Mouse (Mus musculus): ENCODE data around the gene Kmt2e. TPM values are rescaled to one million over a fixed set of nuclear protein-coding genes. Genes with fewer than 3 reads are reported as not detected.

The Kmt2e gene
- polyA plus RNA-seq, 1 experiment from 2014 or later: 198 TPM

GRCm38 (mm10) chr5:23501582-23502316 lies 67.5 kb downstream of the Kmt2e start:
- WGBS: 82% methylated on average over 13 of the region's 13 CpGs
- Histone ChIP-seq H3K4me1 (replicated peaks; ENCODE audit: control insufficient read depth, insufficient read depth, low read length) (no peaks in the 10 kb centered on the region), H3K9ac (replicated peaks; ENCODE audit: low read depth, low read length) (no peak overlapping the region), H3K27ac (ENCODE audit: low read length) (no peak overlapping the region), H3K4me2 (ENCODE audit: low read length) (no peak overlapping the region), H3K36me3 (ENCODE audit: control insufficient read depth, insufficient read depth) (peaks cover 48% of the 10 kb centered on the region), H3K9me3 (ENCODE audit: control insufficient read depth, low read length) (no peaks in the 10 kb centered on the region), H3K27me3 (replicated peaks; ENCODE audit: control insufficient read depth, insufficient read depth, low read length) (no peaks in the 10 kb centered on the region), H3K4me3 (replicated peaks; ENCODE audit: low read length) (no peak overlapping the region)
- ATAC-seq: no peak

GRCm38 (mm10) chr5:23502317-23502937 lies 68.2 kb downstream of the Kmt2e start:
- 82% methylated on average over 13 of the region's 13 CpGs for WGBS
- peak; percentile 39 for ATAC-seq
- 0 out of 2 replicates have a peak overlapping the region, but pooled peaks have one; percentile 10 for H3K27ac ChIP-seq (ENCODE audit: low read length)
- H3K4me2 ChIP-seq (ENCODE audit: low read length): no peak overlapping the region
- H3K9me3 ChIP-seq (ENCODE audit: control insufficient read depth, low read length): no peaks in the 10 kb centered on the region
- no peak overlapping the region for H3K4me3 ChIP-seq (replicated peaks; ENCODE audit: low read length)
- H3K27me3 ChIP-seq (replicated peaks; ENCODE audit: control insufficient read depth, insufficient read depth, low read length): no peaks in the 10 kb centered on the region
- peaks cover 44% of the 10 kb centered on the region for H3K36me3 ChIP-seq (ENCODE audit: control insufficient read depth, insufficient read depth)
- no peak overlapping the region for H3K9ac ChIP-seq (replicated peaks; ENCODE audit: low read depth, low read length)
- no peaks in the 10 kb centered on the region for H3K4me1 ChIP-seq (replicated peaks; ENCODE audit: control insufficient read depth, insufficient read depth, low read length)

GRCm38 (mm10) chr5:23505578-23505977 lies 71.3 kb downstream of the Kmt2e start:
- Histone ChIP-seq H3K4me2 (ENCODE audit: low read length) (no peak overlapping the region), H3K4me1 (replicated peaks; ENCODE audit: control insufficient read depth, insufficient read depth, low read length) (no peaks in the 10 kb centered on the region), H3K9ac (replicated peaks; ENCODE audit: low read depth, low read length) (no peak overlapping the region), H3K4me3 (replicated peaks; ENCODE audit: low read length) (no peak overlapping the region), H3K9me3 (ENCODE audit: control insufficient read depth, low read length) (no peaks in the 10 kb centered on the region), H3K27ac (ENCODE audit: low read length) (no peak overlapping the region), H3K27me3 (replicated peaks; ENCODE audit: control insufficient read depth, insufficient read depth, low read length) (no peaks in the 10 kb centered on the region), H3K36me3 (ENCODE audit: control insufficient read depth, insufficient read depth) (peaks cover 22% of the 10 kb centered on the region)
- WGBS: 92% methylated on average over 3 of the region's 3 CpGs
- no peak for ATAC-seq

- Histone ChIP-seq H3K4me1 (replicated peaks; ENCODE audit: control insufficient read depth, insufficient read depth, low read length) (no peaks in the 10 kb centered on the region), H3K27ac (ENCODE audit: low read length) (no peak overlapping the region), H3K9me3 (ENCODE audit: control insufficient read depth, low read length) (no peaks in the 10 kb centered on the region), H3K9ac (replicated peaks; ENCODE audit: low read depth, low read length) (no peak overlapping the region), H3K4me2 (ENCODE audit: low read length) (no peak overlapping the region), H3K27me3 (replicated peaks; ENCODE audit: control insufficient read depth, insufficient read depth, low read length) (no peaks in the 10 kb centered on the region), H3K4me3 (replicated peaks; ENCODE audit: low read length) (no peak overlapping the region), H3K36me3 (ENCODE audit: control insufficient read depth, insufficient read depth) (peaks cover 9% of the 10 kb centered on the region)
- no peak for ATAC-seq
- WGBS: 62% methylated on average over 4 of the region's 4 CpGs
These were observed 73.0 kb downstream of the Kmt2e start for GRCm38 (mm10) chr5:23507210-23507609.

- no peaks in the 10 kb centered on the region for H3K4me1 ChIP-seq (replicated peaks; ENCODE audit: control insufficient read depth, insufficient read depth, low read length)
- peak; percentile 34 for ATAC-seq
- no peak overlapping the region for H3K9ac ChIP-seq (replicated peaks; ENCODE audit: low read depth, low read length)
- no peak overlapping the region for H3K4me3 ChIP-seq (replicated peaks; ENCODE audit: low read length)
- H3K4me2 ChIP-seq (ENCODE audit: low read length): no peak overlapping the region
- H3K27me3 ChIP-seq (replicated peaks; ENCODE audit: control insufficient read depth, insufficient read depth, low read length): no peaks in the 10 kb centered on the region
- no peak overlapping the region for H3K27ac ChIP-seq (ENCODE audit: low read length)
- 0 out of 2 replicates have a peak, but pooled peaks cover 4% of the 10 kb centered on the region for H3K36me3 ChIP-seq (ENCODE audit: control insufficient read depth, insufficient read depth)
- WGBS: 72% methylated on average over 6 of the region's 6 CpGs
- H3K9me3 ChIP-seq (ENCODE audit: control insufficient read depth, low read length): no peaks in the 10 kb centered on the region
These were observed 74.4 kb downstream of the Kmt2e start for GRCm38 (mm10) chr5:23508630-23509029.

GRCm38 (mm10) chr5:23511456-23511855 lies 77.2 kb downstream of the Kmt2e start:
- H3K4me3 ChIP-seq (replicated peaks; ENCODE audit: low read length): no peak overlapping the region
- no peak overlapping the region for H3K9ac ChIP-seq (replicated peaks; ENCODE audit: low read depth, low read length)
- no peaks in the 10 kb centered on the region for H3K4me1 ChIP-seq (replicated peaks; ENCODE audit: control insufficient read depth, insufficient read depth, low read length)
- H3K4me2 ChIP-seq (ENCODE audit: low read length): no peak overlapping the region
- 0 out of 2 replicates have a peak, but pooled peaks cover 2% of the 10 kb centered on the region for H3K36me3 ChIP-seq (ENCODE audit: control insufficient read depth, insufficient read depth)
- no peaks in the 10 kb centered on the region for H3K27me3 ChIP-seq (replicated peaks; ENCODE audit: control insufficient read depth, insufficient read depth, low read length)
- H3K27ac ChIP-seq (ENCODE audit: low read length): no peak overlapping the region
- no peaks in the 10 kb centered on the region for H3K9me3 ChIP-seq (ENCODE audit: control insufficient read depth, low read length)
- WGBS: 94% methylated on average over 5 of the region's 5 CpGs
- ATAC-seq: no peak

- no peak overlapping the region for H3K27ac ChIP-seq (ENCODE audit: low read length)
- no peaks in the 10 kb centered on the region for H3K4me1 ChIP-seq (replicated peaks; ENCODE audit: control insufficient read depth, insufficient read depth, low read length)
- H3K4me2 ChIP-seq (ENCODE audit: low read length): no peak overlapping the region
- WGBS: 92% methylated on average over 7 of the region's 7 CpGs
- no peak overlapping the region for H3K9ac ChIP-seq (replicated peaks; ENCODE audit: low read depth, low read length)
- H3K27me3 ChIP-seq (replicated peaks; ENCODE audit: control insufficient read depth, insufficient read depth, low read length): no peaks in the 10 kb centered on the region
- no peak for ATAC-seq
- 0 out of 2 replicates have a peak, but pooled peaks cover 2% of the 10 kb centered on the region for H3K36me3 ChIP-seq (ENCODE audit: control insufficient read depth, insufficient read depth)
- no peaks in the 10 kb centered on the region for H3K9me3 ChIP-seq (ENCODE audit: control insufficient read depth, low read length)
- no peak overlapping the region for H3K4me3 ChIP-seq (replicated peaks; ENCODE audit: low read length)
These were observed 78.3 kb downstream of the Kmt2e start for GRCm38 (mm10) chr5:23512556-23512955.

- Histone ChIP-seq H3K27me3 (replicated peaks; ENCODE audit: control insufficient read depth, insufficient read depth, low read length) (no peaks in the 10 kb centered on the region), H3K4me2 (ENCODE audit: low read length) (no peak overlapping the region), H3K4me1 (replicated peaks; ENCODE audit: control insufficient read depth, insufficient read depth, low read length) (no peaks in the 10 kb centered on the region), H3K27ac (ENCODE audit: low read length) (no peak overlapping the region), H3K4me3 (replicated peaks; ENCODE audit: low read length) (no peak overlapping the region), H3K36me3 (ENCODE audit: control insufficient read depth, insufficient read depth) (0 out of 2 replicates have a peak, but pooled peaks cover 2% of the 10 kb centered on the region), H3K9ac (replicated peaks; ENCODE audit: low read depth, low read length) (no peak overlapping the region), H3K9me3 (ENCODE audit: control insufficient read depth, low read length) (no peaks in the 10 kb centered on the region)
- 94% methylated on average over 13 of the region's 13 CpGs for WGBS
- no peak for ATAC-seq
These were observed 79.2 kb downstream of the Kmt2e start for GRCm38 (mm10) chr5:23513468-23513867.

- 89% methylated on average over 10 of the region's 10 CpGs for WGBS
- no peak for ATAC-seq
These were observed 80.8 kb downstream of the Kmt2e start for GRCm38 (mm10) chr5:23515038-23515437.

More at GRCm38 (mm10) chr5:23515038-23515437, 80.8 kb downstream of the Kmt2e start:
- Histone ChIP-seq H3K4me3 (replicated peaks; ENCODE audit: low read length) (no peak overlapping the region), H3K9me3 (ENCODE audit: control insufficient read depth, low read length) (no peaks in the 10 kb centered on the region), H3K9ac (replicated peaks; ENCODE audit: low read depth, low read length) (no peak overlapping the region), H3K4me1 (replicated peaks; ENCODE audit: control insufficient read depth, insufficient read depth, low read length) (peaks cover 7% of the 10 kb centered on the region), H3K36me3 (ENCODE audit: control insufficient read depth, insufficient read depth) (0 out of 2 replicates have a peak, but pooled peaks cover 2% of the 10 kb centered on the region), H3K27ac (ENCODE audit: low read length) (no peak overlapping the region), H3K4me2 (ENCODE audit: low read length) (no peak overlapping the region), H3K27me3 (replicated peaks; ENCODE audit: control insufficient read depth, insufficient read depth, low read length) (no peaks in the 10 kb centered on the region)

All from forebrain, embryonic 16.5 days (tissue).